Mouse (Mus musculus) cerebellum, adult 2 months (tissue): ENCODE results near the gene Rgs12.

Source experiments
- CTCF ChIP-seq: fragments of 200-500 bp; IDR thresholded peaks from 2 replicates; pipeline ENCODE4 v1.5.1; 2011; ENCODE audit warnings: low read depth, mild to moderate bottlenecking, control low read depth, low read length, moderate library complexity, borderline replicate concordance; ENCODE audit not compliant: insufficient read depth
- POLR2A ChIP-seq: fragments of 200-500 bp; IDR thresholded peaks from 2 replicates; pipeline ENCODE4 v1.6.1; 2011; ENCODE audit warnings: low read length, control low read depth, borderline replicate concordance; ENCODE audit not compliant: insufficient read depth

- TF ChIP-seq CTCF (no peak), POLR2A (no peak)
These were observed 17.5 kb upstream of the Rgs12 start for GRCm38 (mm10) chr5:34931516-34932457.
